Mouse (Mus musculus) hindbrain, embryonic 11.5 days (tissue): ENCODE results near the gene Cd33. TPM values are rescaled to one million over a fixed set of nuclear protein-coding genes. Genes with fewer than 3 reads are reported as not detected.

ENCODE experiments used
- ATAC-seq: fragments of 200-750 bp; cut with Nextera tagmentation; 2 replicates; pipeline ENCODE4 v1.8.0; 2017; ENCODE audit warnings: mild to moderate bottlenecking, moderate TSS enrichment, moderate library complexity; ENCODE audit not compliant: low FRiP score
- DNase-seq: peaks from one replicate; pipeline ENCODE4 v3.0.0-alpha.2; 2015; ENCODE audit warnings: low spot score
- H3K27ac ChIP-seq: fragments of 300-500 bp; sonication (generic); 2 replicates; pipeline ENCODE4 v1.5.1; 2014; ENCODE audit warnings: mild to moderate bottlenecking, low read depth, low read length
- H3K27me3 ChIP-seq: fragments of 300-500 bp; sonication (generic); 2 replicates; pipeline ENCODE4 v1.6.1; 2014; ENCODE audit warnings: mild to moderate bottlenecking, low read length, moderate library complexity, mixed read lengths; ENCODE audit not compliant: control insufficient read depth, insufficient read depth
- H3K36me3 ChIP-seq: fragments of 300-500 bp; sonication (generic); 2 replicates; pipeline ENCODE4 v1.6.1; 2014; ENCODE audit warnings: mild to moderate bottlenecking, low read length, moderate library complexity, mixed read lengths; ENCODE audit not compliant: control insufficient read depth, insufficient read depth
- H3K4me1 ChIP-seq: fragments of 300-500 bp; sonication (generic); replicated peaks from 2 replicates; pipeline ENCODE4 v1.6.1; 2014; ENCODE audit warnings: low read length, mixed read lengths; ENCODE audit not compliant: control insufficient read depth, insufficient read depth
- H3K4me2 ChIP-seq: fragments of 300-500 bp; sonication (generic); replicated peaks from 2 replicates; pipeline ENCODE4 v1.6.1; 2014; ENCODE audit warnings: mild to moderate bottlenecking, low read depth, low read length
- H3K4me3 ChIP-seq: fragments of 300-500 bp; sonication (generic); 2 replicates; pipeline ENCODE4 v1.5.1; 2014; ENCODE audit warnings: low read depth, low read length
- H3K9ac ChIP-seq: fragments of 300-500 bp; sonication (generic); 2 replicates; pipeline ENCODE4 v1.6.1; 2014; ENCODE audit warnings: low read depth, low read length
- H3K9me3 ChIP-seq: fragments of 300-500 bp; sonication (generic); 2 replicates; pipeline ENCODE4 v1.6.1; 2016; ENCODE audit warnings: low read length; ENCODE audit not compliant: control insufficient read depth
- WGBS: fragments of 180-500 bp; shearing (Covaris S2); extraction: QIAGEN DNeasy Blood & Tissue Kit; methylation state at CpG from one replicate; pipeline ENCODE4 v1.1.7; 2014; 5-methylcytosine and 5-hydroxymethylcytosine counted together
- polyA plus RNA-seq: library from polyadenylated mRNA; unstranded; fragments of >200 nt; fragmentation: Nextera tagmentation; extraction: Ambion mirVana; gene quantifications from 2 replicates; pipeline ENCODE4 v1.2.1, GENCODE M21; 2014

Cd33 gene
- polyA plus RNA-seq: 1.2 and 1.8 TPM in 2 replicates

DNA sequence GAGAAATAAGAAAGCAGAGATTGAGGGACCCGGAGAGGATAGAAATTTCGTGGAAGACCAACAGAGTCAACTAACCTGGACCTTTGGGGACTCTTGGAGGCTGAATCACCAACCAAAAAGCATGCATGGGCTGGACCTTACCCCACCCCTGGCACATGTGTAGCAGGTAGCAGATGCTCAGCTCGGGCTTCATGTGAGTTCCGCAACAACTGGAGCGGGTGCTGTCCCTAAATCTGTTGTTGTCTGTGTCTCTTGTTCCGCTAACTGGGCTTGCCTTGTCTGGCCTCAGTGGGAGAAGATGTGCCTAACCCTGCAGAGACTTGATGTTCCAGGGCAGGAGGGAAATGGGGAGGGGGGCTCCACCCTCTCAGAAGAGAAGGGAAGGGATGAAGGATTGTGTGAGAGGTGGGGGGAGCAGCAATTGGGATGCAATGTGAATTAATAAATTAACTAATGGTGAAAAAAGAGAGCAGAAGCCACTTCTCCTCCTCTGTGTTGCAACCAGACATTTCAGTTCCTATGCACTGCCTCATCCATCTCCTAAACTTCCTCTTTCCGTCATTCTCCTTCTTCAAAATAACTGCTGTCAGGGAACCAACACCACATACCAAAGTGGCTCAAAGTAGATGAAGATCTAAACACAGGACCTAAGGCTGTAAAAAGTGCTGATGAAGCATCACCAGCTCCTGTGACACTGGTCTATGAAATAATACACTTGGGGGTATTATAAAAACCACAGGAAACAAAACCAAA, at the start of gene Cd33:
Gene Cd33 (minus strand): TSS at position 204 of the 753 bp plus-strand sequence.
- H3K4me2 ChIP-seq: no peak within 1 kb of the TSS
- no peak within 1 kb of the TSS for H3K9ac ChIP-seq
- H3K4me3 ChIP-seq: no peak within 1 kb of the TSS
- H3K36me3 ChIP-seq: no peaks in the 10 kb centered on the region
- ATAC-seq (no peak), DNase-seq (no peak)
- 87% methylated on average over 7 of the region's 7 CpGs for WGBS
- no peaks in the 10 kb centered on the region for H3K9me3 ChIP-seq
- no peaks in the 10 kb centered on the region for H3K4me1 ChIP-seq
- no peaks in the 10 kb centered on the region for H3K27me3 ChIP-seq
- H3K27ac ChIP-seq: no peak within 1 kb of the TSS

GRCm38 (mm10) chr7:43584790-43585189, 40.6 kb upstream of the Cd33 start:
- ATAC-seq (no peak), DNase-seq (no peak)
- Histone ChIP-seq H3K9me3 (no peaks in the 10 kb centered on the region), H3K4me3 (no peak overlapping the region), H3K27ac (no peak overlapping the region), H3K27me3 (no peaks in the 10 kb centered on the region), H3K4me2 (no peak overlapping the region), H3K36me3 (peaks cover 11% of the 10 kb centered on the region), H3K9ac (no peak overlapping the region), H3K4me1 (peaks cover 4% of the 10 kb centered on the region; the same call in 1 of the 2 replicates)
- 92% methylated on average over 5 of the region's 5 CpGs for WGBS

DNA sequence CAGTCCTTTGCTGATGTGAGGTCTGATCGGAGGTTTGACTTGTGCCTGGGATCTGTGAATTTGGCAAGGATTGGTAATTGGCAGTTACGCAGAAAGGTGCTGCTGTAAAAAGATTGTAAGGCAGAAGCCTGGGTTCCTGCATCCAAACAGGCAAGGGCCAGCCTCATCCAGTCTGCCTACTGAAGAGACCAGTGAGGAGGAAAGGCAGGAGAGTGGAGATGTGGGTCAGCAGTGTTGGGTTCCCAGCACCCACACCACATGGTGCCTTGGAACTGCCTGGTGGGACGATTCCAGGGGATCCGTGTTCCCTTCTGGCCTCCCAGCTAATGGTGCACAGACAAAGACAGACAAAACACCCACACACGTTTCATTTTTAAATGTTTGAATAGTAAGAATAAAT, 36.3 kb upstream of the Cd33 start:
- Histone ChIP-seq H3K4me3 (peak overlapping the region; percentile 64), H3K9ac (peak overlapping the region; percentile 68), H3K36me3 (0 out of 2 replicates have a peak, but pooled peaks cover 3% of the 10 kb centered on the region), H3K9me3 (no peaks in the 10 kb centered on the region), H3K4me2 (peak overlapping the region; percentile 64), H3K27me3 (no peaks in the 10 kb centered on the region), H3K27ac (no peak overlapping the region; the same call in 1 of the 2 replicates), H3K4me1 (peaks cover 4% of the 10 kb centered on the region; the same call in 1 of the 2 replicates)
- WGBS: 78% methylated on average over 5 of the region's 5 CpGs
- no peak for DNase-seq
- ATAC-seq: no peak

GRCm38 (mm10) chr7:43579440-43580171, 35.4 kb upstream of the Cd33 start, which contains the start of gene Zfp719:
Zfp719 (plus strand) TSS chr7:43579610.
- no peaks in the 10 kb centered on the region for H3K27me3 ChIP-seq
- whole genome bisulfite sequencing: under 1% methylated on average over 37 of the region's 37 CpGs
- peaks cover 4% of the 10 kb centered on the region; the same call in 1 of the 2 replicates for H3K4me1 ChIP-seq
- H3K27ac ChIP-seq: peak within 1 kb of the TSS; percentile 83
- DNase-seq (peak; percentile 93), ATAC-seq (peak; percentile 95)
- peak within 1 kb of the TSS; percentile 64 for H3K4me2 ChIP-seq
- no peaks in the 10 kb centered on the region for H3K9me3 ChIP-seq
- H3K36me3 ChIP-seq: 0 out of 2 replicates have a peak, but pooled peaks cover 2% of the 10 kb centered on the region
- H3K9ac ChIP-seq: peak within 1 kb of the TSS; percentile 68
- peak within 1 kb of the TSS; percentile 64 for H3K4me3 ChIP-seq

GRCm38 (mm10) chr7:43571216-43571615, 27.0 kb upstream of the Cd33 start:
- 88% methylated on average over 2 of the region's 2 CpGs for WGBS
- no peak overlapping the region for H3K9ac ChIP-seq
- H3K27me3 ChIP-seq: no peaks in the 10 kb centered on the region
- no peak overlapping the region for H3K27ac ChIP-seq
- DNase-seq: no peak
- no peak for ATAC-seq
- H3K4me1 ChIP-seq: no peaks in the 10 kb centered on the region
- peaks cover 7% of the 10 kb centered on the region; the same call in 1 of the 2 replicates for H3K36me3 ChIP-seq
- H3K4me2 ChIP-seq: no peak overlapping the region
- no peak overlapping the region for H3K4me3 ChIP-seq
- no peaks in the 10 kb centered on the region for H3K9me3 ChIP-seq

DNA sequence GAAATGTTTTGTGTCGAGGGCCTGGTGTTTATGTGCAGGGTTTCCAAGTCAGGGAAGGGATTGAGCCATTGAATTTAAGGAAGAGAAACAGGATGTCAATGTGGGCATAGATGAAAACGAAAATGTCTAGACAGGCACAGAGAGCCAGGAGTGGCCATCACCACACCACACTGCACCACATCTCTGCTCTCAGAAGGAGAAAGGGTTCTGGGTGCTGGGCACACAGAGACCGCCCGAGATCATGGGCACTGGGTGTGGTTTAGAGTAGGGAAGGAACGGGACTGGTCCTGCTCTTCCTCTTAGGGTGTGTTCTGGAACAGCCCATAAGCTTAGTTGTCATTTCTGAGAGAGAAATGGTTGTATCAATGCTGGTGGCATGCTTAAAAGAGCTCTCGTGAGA, 19.1 kb upstream of the Cd33 start:
- Histone ChIP-seq H3K36me3 (no peaks in the 10 kb centered on the region), H3K4me1 (peaks cover 4% of the 10 kb centered on the region), H3K4me3 (peak overlapping the region; percentile 75), H3K27me3 (no peaks in the 10 kb centered on the region), H3K4me2 (peak overlapping the region; percentile 58), H3K27ac (no peak overlapping the region), H3K9ac (peak overlapping the region; percentile 76), H3K9me3 (no peaks in the 10 kb centered on the region)
- DNase-seq: no peak
- 69% methylated on average over 6 of the region's 6 CpGs for WGBS
- ATAC-seq: no peak

- Histone ChIP-seq H3K36me3 (no peaks in the 10 kb centered on the region), H3K4me3 (peak overlapping the region; percentile 75), H3K4me1 (peaks cover 4% of the 10 kb centered on the region), H3K27me3 (no peaks in the 10 kb centered on the region), H3K4me2 (peak overlapping the region; percentile 58), H3K27ac (peak overlapping the region; percentile 87), H3K9me3 (no peaks in the 10 kb centered on the region), H3K9ac (peak overlapping the region; percentile 76)
- DNase-seq (peak; percentile 60), ATAC-seq (peak; percentile 60)
- under 1% methylated on average over 10 of the region's 10 CpGs for WGBS
These were observed 18.4 kb upstream of the Cd33 start for GRCm38 (mm10) chr7:43562651-43563070.

DNA sequence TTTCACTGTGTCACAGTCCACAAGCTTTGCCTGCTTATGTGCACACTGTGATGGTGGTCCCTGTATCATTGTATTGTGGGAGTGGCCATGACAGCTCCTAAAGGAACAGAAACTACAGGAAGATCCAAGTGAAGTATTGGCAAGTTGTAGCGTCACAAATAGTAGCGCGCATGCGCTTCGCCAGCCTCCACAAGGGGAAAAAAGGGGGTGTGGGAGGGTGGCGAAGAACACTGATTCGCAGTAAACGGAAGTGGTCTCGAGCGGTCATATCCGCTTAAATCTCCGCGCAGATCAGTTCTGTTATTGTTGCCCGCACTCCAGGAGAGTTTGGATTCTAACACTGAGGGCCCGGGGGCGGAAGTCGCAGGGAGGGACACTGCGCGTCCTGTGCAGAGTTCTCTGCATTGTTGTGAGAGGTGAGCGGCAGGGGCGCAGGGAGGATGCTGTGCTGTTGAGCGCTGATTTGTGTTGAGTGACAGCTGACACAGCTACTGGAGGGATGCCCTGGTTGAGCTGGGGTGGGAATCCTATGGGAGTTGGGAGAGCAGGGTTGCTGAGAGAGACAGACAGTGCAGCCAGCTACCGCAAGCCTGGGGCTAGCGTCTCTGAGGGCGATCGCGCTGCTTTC, 17.9 kb upstream of the Cd33 start, which contains the start of gene Zfp658:
Gene Zfp658 (plus strand): TSS at position 251 of the 628 bp plus-strand sequence.
- Histone ChIP-seq H3K27me3 (no peaks in the 10 kb centered on the region), H3K27ac (peak within 1 kb of the TSS; percentile 87), H3K4me3 (peak within 1 kb of the TSS; percentile 75), H3K4me2 (peak within 1 kb of the TSS; percentile 58), H3K9me3 (no peaks in the 10 kb centered on the region), H3K9ac (peak within 1 kb of the TSS; percentile 76), H3K4me1 (peaks cover 4% of the 10 kb centered on the region), H3K36me3 (no peaks in the 10 kb centered on the region)
- DNase-seq (peak; percentile 94), ATAC-seq (peak; percentile 93)
- 0% methylated on average over 27 of the region's 27 CpGs for WGBS
